In genomic region chr13:69294483-69294882, GRCm38 (mm10) we compare ENCODE assay signal across 19 mouse cellular contexts.
DNase-seq lines count a peak whose midpoint lies in the region; ATAC-seq lines count a peak whose summit lies in the region.
"Had no signal": no experiment of that assay in that cellular context is flagged by ENCODE, and none has a peak within 500 bp of the region (broad histone marks: within the 10 kb centered on the region; RNA-seq: fewer than 3 reads in every experiment).

No protein-coding gene starts in this region.

- no peak overlapping the region for H3K9ac ChIP-seq in heart, embryonic 12.5 days
- H3K9ac ChIP-seq: embryonic facial prominence, embryonic 15.5 days; heart, embryonic 15.5 days; hindbrain, embryonic 14.5 days; midbrain, embryonic 12.5 days had no signal

- no peak overlapping the region for H3K4me2 ChIP-seq in heart, embryonic 12.5 days
- H3K4me2 ChIP-seq: embryonic facial prominence, embryonic 15.5 days; heart, embryonic 15.5 days; hindbrain, embryonic 14.5 days; midbrain, embryonic 12.5 days had no signal

- H3K36me3 ChIP-seq in heart, embryonic 12.5 days = no peaks in the 10 kb centered on the region
- H3K36me3 ChIP-seq: embryonic facial prominence, embryonic 15.5 days; G1E; heart, embryonic 15.5 days; midbrain, embryonic 12.5 days had no signal

- no peak for ATAC-seq in heart, embryonic 12.5 days (ENCODE audit: insufficient number of reproducible peaks, low FRiP score)
- ATAC-seq in granulocyte monocyte progenitor cell, adult 5-6 weeks (replicated peaks; ENCODE audit: poor library complexity, severe bottlenecking) = no peak
- ATAC-seq: intestine, embryonic 16.5 days had no signal

- H3K4me3 ChIP-seq in heart, embryonic 12.5 days = no peak overlapping the region
- H3K4me3 ChIP-seq: embryonic facial prominence, embryonic 15.5 days; heart, embryonic 15.5 days; left cerebral cortex, adult 2 months; midbrain, embryonic 12.5 days had no signal

- no peak overlapping the region for H3K27ac ChIP-seq in heart, embryonic 12.5 days (ENCODE audit: poor library complexity, severe bottlenecking)
- H3K27ac ChIP-seq: embryonic facial prominence, embryonic 15.5 days; heart, embryonic 15.5 days; hindbrain, embryonic 14.5 days; kidney, postnatal 0 days; left cerebral cortex, adult 2 months; midbrain, embryonic 12.5 days had no signal

- no peaks in the 10 kb centered on the region for H3K4me1 ChIP-seq in heart, embryonic 12.5 days (replicated peaks)
- H3K4me1 ChIP-seq: embryonic facial prominence, embryonic 15.5 days; heart, embryonic 15.5 days; midbrain, embryonic 12.5 days had no signal

- H3K27me3 ChIP-seq in heart, embryonic 12.5 days (replicated peaks) = no peaks in the 10 kb centered on the region
- H3K27me3 ChIP-seq: embryonic facial prominence, embryonic 15.5 days; heart, embryonic 15.5 days; midbrain, embryonic 12.5 days had no signal

- H3K9me3 ChIP-seq in heart, embryonic 12.5 days (replicated peaks) = no peaks in the 10 kb centered on the region
- H3K9me3 ChIP-seq: embryonic facial prominence, embryonic 15.5 days; heart, embryonic 15.5 days; midbrain, embryonic 12.5 days had no signal

- DNase-seq in heart, postnatal 4 days = peak; percentile 21
- DNase-seq in right cerebral cortex, postnatal 10 days (ENCODE audit: low spot score in 2 of 2) = peak; percentile 36 to 49
- DNase-seq in right cerebral cortex, postnatal 25 days = no peak
- peak; percentile 13 to 64 for DNase-seq in layer of hippocampus, postnatal 14 days (ENCODE audit: low spot score in 2 of 2)
- DNase-seq in adrenal gland, postnatal 14 days = no peak
- DNase-seq: cerebellum, adult 8-10 months; gastrocnemius, postnatal 36 days; liver; thymus, adult 18-20 months had no signal

- WGBS in heart, embryonic 12.5 days = 85% methylated on average over 1 of the region's 1 CpGs

Comparison
In these comparisons a context has a peak if more than half of its experiments do, and no peak if none do; other contexts are left out.
1. DNase-seq: peak in heart, postnatal 4 days (single experiment), right cerebral cortex, postnatal 10 days (2 of 2) and layer of hippocampus, postnatal 14 days (2 of 2); none in right cerebral cortex, postnatal 25 days (single experiment) and adrenal gland, postnatal 14 days (single experiment).